Mouse (Mus musculus): ENCODE measurements around the gene Art4.

The Art4 gene

DNA sequence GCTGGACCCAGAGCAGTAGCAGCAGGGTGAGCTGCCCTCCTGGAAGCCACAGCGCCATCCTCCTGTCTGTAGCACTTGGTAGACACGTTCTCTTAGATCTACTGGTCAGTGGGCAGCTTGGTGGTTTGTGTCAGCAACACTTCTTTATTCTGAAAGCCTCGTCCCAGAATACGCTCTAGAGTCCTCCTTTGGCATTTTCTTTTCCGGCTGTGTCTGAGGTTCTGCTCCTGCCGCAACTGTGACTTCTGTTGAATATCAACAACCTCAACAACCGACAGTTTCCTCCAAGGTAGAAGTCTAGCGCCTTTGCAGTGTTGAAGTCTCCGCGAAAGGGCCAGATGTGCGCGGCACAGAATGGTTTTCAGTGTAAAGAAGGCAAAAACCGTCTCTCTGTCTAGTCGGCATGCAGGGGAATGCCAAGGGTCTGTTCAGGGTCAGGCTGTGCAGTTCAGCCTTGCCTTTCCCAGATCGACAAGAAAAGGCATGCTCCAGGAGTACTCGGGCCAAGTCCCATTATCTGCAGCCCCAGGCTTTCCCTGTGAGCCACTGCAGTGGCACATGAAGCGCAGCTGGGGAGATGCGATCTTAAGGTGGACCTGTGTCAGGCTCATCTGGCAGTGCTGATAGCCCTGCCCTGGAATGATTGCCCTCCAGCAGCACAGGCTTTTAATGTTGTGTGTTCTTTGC is at the start of gene Art4:
TSS of gene Art4 (minus strand) at position 548 of the 687 bp plus-strand sequence.
- WGBS = 74% methylated on average over 18 of the region's 18 CpGs

DNA sequence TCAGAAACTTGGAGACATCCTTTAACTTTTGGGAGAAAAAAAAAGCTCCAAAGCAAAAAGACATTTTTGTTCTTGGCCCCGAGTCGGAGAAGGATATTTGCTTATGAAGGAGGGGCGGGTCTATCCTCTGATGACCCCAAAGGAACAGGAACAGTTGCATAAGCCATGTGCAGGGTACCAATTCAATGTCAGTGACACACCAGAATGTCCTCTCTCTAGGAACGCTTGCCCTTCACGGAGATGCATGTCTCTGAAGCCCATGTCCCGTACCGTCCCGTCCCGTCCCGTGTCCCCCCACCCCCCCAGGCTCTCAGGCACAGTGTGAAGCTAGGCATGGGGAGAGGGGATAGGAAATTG is 49.4 kb upstream of the Art4 start:
- WGBS = 58% methylated on average over 10 of the region's 10 CpGs

DNA sequence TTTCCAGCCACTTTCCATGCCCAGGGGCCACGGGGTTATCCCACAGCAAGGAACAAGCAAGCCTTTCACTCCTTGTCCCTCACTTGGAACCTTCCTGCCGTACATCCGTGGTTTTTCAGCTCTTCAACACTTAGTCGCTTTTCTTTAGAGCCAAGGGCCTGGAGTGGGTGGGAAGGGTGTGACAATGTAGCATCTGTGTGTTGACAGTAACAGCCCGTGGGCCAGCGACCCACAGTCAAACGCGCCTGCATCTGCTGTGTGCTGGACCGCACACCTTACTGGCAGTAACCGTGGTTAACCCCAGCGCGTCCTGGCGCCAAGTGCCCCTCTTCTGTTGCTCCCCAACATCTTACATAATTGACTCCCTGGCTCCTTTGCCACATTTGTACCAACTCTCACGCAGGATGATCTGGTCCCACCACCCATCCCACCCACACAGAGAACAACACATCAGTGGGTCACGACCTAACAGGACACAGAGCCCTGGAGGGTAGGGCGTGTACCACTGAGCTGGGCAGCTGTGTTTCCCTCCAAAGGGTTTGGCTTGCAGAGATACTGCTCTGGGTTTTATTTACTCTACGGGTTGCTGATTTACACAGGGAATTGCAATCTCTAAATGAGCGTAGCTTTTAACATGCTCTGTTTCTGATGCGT is 48.9 kb upstream of the Art4 start:
- WGBS = 51% methylated on average over 19 of the region's 19 CpGs

DNA sequence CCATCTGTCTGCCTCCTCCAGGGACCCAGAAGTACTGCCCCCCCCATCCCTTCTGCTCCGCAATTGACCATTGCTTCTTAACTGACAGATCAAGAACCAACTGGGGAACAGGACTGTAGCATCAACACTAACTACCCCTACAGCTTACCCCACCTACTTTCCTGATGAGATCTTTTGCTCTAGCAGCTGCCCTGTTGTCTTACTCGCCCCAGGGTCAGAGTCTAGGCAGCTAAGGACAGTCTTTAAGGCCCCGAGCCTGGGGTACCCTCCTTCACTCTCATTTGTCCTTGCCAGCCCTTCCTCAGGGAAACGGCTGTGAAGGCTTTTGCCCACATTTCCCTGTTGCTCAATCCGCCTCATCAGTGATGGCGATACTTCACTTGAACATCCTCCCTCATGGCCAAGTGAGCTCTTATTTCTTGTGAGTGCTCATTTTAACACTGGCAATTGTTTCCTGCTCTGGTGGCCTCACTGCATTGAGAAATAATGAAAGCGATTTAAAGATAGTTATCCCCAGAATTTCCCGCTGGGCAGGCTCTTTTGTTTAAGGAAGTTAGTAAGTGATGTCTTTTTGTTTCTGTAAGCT is 46.4 kb upstream of the Art4 start:
- 75% methylated on average over 8 of the region's 8 CpGs for WGBS

DNA sequence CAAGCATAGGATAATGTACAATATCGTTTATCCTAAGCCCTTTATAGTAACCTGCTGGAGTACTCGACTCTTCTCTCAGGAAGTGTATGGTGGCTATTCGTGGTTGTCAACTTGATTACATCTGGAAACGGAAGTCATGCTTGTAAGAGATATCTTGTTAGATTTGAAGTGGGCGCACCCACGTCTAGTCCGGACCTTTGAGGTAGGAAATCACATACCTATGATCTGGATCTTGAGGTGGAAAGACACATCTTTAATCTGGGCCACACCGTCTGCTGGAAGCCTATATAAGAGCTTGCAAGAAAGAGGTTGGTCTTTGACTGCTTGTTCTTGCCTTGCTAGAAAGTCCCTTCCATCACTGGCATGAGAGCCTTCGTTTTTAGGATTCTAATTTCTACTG is 45.0 kb upstream of the Art4 start:
- 93% methylated on average over 9 of the region's 9 CpGs for whole genome bisulfite sequencing

DNA sequence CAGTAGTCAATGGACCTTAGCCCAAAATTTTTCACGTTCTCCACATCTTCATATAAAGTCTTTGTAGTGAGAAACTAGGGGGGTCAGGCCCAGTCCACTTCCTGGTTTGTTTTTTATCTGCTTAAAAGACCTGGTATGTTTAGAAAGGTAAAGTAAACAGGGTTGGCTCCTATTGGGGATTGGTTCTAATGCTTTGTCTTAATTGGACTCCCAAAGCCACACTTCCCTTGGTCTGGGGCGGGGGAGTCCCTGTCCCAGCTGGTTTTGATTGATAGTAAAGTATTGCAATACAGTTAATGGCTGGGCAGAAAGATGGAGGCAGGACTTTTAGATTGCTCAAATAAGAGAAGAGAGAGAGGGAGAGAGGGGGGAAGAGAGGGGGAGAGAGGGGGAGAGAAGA is 43.5 kb upstream of the Art4 start:
- 83% methylated on average over 2 of the region's 2 CpGs for WGBS

DNA sequence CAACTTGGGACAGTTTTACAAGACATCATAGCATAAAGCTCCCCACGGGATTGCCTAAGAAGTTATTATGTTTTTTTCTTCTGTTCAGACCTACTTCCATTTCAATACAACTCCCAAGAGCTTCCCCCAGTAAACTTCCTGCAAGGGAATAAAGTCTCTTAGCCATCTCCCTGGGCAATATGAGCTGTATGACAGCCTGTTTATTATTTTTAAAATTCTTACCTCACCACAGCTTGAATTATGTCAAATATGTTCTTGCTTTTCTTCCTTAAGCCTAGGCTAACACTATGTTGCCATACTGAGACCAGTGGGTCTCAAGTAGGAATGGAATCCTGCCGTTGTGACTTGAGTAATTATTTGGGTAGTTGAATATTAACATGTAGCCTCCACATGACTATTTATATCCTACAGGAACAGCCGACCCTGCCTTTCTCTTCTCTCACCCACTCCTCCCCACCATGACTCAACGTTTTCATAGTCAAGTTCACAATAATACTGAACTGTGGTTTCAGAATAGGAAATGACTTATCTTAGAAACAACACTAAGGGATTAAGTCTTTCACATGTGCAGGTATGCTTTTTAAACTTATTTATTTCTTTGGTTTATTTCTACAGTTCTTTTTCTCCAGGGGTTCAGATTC is 43.0 kb upstream of the Art4 start:
- 57% methylated on average over 4 of the region's 4 CpGs for WGBS

DNA sequence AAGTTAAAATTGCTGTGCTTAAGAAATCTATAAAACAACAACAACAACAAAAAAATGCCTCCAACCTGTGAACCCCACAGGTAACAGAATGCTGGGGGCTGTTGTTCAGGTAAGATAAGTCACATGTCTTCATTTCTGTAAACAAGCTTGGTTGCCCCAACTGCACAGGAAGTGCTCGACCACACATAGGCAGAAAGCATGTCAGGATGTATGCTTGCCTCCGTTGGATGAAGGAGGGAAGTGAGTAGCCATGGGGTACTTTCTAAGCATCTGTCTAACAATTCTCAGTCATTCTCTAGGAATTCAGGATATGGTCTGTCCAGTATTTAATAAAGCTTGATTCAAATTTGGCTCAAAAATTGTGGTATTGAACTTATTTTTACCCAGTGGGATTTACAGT is 41.4 kb upstream of the Art4 start:
- 92% methylated on average over 2 of the region's 2 CpGs for WGBS

DNA sequence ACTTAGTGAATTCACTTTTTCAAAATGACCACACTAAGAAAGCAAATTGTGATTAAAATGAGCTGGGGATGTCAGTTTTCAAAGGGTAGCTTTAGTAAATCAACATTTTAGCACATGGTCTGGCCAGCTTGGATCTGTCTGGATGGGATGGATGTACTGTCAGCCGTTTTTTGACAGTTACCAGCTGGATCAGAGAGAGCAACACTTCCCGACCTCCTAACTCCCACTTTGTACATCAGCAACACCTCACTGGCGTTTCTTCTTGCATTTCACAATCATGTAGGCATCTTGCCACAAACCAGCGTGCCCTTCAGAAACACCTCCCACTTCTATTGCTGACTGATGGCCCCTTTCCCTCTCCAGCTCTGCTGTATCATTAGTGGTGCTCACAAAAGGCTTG is 40.7 kb upstream of the Art4 start:
- 56% methylated on average over 4 of the region's 4 CpGs for WGBS

DNA sequence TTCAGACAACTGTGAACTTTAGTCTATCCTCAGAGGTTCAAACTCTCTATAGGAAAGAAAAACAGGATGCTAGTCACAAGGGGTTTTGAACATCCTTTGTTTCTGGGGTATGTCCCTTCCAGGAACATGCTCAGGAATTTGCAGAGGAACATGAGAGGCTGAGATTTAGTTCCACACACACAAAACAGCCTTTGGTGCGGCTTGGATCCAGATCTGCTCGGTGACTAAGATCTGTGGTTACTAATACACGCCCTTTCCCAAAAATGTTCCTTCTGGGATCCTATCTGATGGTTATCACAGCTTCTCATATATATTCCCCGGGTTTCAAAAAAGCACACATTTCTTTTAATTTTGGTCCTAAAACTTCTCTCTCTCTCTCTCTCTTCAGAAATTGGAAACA is 40.3 kb upstream of the Art4 start:
- 54% methylated on average over 4 of the region's 4 CpGs for WGBS

DNA sequence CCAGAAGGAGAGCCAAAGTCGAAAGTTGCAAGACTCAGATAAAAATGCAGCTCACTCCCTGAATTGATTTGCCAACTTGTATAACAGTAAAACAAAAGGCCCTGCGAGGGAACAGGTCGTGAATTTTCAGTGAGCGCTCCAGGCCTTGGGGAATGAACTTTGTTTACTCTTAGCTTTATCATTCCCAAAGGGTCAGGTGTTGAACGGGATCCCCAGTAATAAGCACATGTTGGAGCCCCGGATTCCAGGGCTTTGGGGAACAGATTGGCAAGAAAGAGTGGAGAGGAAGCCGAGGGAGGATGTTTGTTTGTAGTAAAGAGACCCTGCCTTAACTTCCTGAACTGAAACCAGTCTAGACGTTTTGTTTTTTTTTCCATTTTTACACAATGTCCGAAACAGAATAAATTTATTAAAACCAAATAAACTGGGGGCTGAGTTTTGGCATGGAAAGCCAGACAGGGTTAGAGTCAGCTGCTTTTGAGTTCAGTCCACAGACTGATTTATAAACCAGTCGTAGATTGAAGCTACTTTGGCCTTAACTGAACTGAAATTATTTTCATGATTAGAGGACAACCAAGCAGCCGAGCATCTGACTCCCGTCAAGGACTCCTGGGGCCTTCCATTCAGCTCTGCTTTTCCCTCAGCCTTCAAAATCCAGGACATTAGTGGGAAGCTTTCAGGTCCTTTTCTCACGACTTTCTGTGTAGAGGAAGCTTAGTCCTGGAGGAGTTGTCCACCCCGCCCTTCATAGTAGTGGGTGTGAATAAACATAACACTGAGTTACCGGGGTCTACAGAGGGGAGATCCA is 37.2 kb upstream of the Art4 start:
- 63% methylated on average over 15 of the region's 15 CpGs for WGBS

DNA sequence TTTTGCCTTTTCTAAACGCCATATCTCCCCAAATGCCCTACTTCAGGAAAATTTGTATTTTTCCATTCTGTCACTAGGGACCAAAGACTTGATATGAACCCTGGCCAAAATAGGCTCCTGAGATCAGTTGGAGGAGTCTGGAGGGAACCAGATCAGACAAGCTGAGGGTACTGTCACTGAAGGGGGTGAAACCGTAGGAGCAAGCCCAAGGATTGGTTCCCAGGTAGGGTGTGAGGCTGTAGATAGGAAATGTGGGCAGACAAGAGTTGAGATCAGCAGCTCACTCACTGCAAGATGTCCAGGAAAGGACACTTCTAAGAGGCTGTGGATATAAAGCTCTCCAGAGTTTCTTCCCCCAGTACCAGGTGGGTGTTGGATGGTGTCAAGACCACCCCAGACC is 34.5 kb upstream of the Art4 start:
- 81% methylated on average over 2 of the region's 2 CpGs for WGBS

DNA sequence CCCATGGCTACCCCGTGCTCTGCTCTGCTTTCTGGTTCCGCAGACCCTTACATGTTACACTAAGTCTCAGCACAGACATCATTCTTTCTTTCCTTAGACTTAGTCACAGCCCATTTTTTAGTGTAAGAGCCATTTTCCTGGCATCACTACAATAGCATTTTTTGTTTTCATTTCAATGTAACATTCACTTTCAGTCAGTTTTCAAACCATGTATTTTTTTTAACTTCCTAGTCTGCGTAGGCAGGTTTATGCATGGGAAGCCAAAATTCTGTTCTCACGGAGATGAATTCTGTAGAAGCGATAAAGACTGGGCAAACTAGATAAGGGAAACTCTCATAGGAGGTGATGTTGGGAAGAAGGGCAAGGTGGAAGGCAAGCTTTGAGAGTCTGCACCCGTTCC is 32.0 kb upstream of the Art4 start:
- WGBS = 58% methylated on average over 6 of the region's 6 CpGs

DNA sequence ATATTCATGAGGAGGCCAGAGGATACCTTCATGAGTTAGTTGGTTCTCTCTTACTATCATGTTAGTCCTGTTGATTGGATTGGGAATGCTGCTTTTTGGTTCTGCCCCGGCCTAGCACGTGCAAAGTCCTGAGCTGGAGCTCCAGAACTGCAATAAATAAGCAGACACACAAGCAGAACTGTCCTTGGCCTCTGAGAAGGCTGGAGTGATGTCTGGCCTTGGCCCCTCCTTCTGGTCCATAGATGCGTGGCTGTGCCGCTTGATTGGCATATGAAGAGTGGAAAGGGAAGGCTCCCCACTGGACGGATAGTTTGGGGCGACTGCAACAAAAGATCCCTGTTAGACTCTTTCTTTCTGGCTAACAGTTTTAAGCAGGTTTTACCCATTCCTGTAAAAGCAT is 31.5 kb upstream of the Art4 start:
- 85% methylated on average over 6 of the region's 6 CpGs for WGBS

DNA sequence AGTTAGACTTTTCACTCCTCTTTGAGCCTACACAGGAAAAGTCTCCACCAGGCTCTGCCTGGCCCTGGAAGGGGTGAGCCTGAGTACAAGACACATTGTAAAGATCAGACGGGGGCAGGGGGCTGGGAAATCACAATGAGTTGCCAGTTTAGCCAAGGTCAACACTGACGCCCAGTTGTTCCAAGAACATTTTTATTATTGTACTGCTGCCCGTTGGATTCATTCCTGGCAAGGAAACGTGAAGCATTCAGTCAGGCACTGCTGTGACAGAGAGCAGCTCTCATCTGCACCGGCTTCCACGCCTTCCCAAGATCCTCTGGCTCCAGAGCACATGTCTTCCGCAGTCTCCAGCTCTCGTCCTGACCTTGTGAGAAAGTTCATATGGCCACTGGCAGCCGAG is 30.3 kb upstream of the Art4 start:
- 55% methylated on average over 9 of the region's 9 CpGs for WGBS

DNA sequence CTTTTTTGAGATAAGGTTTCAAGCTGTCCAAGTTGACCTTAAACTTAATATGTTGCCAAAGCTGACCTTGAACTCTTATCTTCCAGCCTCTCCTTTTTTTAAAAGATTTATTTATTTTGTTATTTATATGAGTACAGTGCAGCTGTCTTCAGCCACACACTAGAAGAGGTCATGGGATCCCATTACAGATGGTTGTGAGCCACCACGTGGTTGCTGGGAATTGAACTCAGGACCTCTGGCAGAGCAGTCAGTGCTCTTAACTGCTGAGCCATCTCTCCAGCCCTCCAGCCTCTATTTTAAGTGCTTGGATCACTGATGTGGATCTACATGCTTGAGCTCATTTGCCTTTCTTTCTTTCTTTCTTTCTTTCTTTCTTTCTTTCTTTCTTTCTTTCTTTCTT is 27.2 kb upstream of the Art4 start:
- 66% methylated on average over 1 of the region's 1 CpGs for WGBS

DNA sequence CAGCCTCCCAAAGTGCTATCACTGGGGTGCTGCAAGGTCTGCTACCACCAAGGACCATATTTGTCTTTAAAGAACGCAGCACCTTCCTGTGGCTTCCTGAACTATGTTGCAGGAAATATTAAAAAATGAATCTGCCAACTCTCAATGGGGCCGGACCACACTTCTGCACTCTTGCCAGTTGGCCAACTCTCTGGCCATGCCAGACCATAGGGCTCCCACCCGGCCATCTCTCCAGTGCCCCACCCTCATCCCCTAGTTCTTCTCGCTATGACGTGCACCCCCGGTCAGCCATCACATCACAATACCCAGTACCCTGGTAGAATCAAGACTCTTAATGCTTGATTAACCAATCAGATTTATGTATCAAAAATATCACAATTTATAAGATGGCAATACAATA is 26.4 kb upstream of the Art4 start:
- 95% methylated on average over 6 of the region's 6 CpGs for WGBS

DNA sequence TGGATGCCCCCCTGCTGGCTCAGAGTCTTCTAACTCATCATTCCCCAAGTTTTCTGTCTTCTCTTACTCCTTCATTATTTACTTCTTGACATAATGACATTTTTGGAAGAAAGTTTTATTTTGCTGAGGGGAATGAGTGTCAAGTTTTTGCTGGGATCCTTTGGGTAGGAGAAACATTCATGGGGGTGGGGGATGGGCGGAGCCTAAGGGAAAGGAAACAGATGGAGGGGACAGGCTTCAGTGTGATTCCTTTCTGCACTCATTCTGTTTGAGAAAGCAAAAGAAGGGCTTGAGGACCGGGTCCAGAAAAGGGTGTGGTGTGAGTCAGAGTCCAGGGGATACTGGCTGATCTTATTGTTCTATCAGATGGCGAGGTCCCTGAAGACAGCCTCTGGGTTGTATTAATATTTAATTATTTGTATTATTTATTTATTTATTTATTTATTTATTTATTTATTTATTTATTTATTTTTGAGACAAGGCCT is 25.9 kb upstream of the Art4 start:
- WGBS = 85% methylated on average over 3 of the region's 3 CpGs

DNA sequence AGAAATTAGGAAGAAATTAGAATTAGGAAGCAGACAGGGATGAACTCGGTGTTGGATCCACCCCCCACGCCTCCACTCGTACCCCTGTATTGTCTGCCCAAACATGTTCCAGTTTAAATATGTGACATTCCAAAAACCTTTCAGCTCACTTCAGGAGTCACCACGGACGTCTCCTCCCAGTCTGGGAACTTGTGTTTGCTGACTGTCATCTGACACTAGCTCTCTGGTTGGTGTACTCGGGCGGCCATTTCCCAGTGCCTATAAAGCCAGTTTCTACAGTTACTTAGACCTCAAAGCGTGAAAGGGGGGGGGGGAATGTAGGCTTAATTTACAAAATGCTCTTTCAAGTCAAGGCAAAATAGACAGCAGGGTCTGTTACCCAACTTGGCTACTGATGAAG is 24.1 kb upstream of the Art4 start:
- 84% methylated on average over 8 of the region's 8 CpGs for WGBS

DNA sequence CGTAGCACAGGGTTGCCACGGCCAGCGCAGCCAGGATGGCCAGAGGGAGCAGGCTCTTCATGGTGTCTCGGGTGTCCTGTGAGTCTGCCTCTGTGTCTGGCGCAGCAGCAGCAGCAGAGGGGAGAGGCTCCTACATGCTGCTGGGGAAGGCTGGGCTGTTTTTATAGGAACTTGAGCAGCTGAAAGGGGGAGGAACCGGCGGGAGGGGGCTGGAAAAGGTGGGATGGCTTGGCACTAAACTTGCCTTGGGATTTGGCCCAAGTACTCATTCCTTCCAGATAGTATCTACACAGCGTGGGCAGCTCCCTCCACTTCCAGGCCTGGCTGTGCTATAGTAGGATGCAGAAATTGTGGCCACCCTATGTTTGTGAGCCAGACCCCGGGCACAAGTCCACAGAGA is 18.1 kb upstream of the Art4 start, which contains the start of gene Mgp:
TSS of gene Mgp (minus strand) at position 154 of the 400 bp plus-strand sequence.
- WGBS = 34% methylated on average over 9 of the region's 9 CpGs

DNA sequence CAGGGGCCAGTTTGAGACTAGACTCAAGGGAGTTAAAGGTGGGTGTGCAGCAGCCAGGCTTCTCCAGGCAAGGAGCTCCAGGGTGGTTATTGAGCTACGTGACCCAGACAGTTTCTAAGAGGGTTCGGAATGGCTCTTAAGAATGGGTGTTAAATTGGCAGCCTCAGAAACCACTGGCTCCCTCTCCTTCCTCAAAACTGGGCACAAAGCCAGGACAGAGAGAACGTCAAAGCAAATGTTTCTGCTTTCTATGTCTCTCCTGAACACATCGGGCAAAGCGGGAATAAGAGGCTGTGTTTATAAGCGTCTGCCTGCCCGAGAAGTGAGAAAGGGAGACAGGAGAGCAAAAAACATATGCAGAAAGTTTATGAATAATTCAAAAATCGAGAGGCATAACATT is 17.1 kb upstream of the Art4 start:
- WGBS = 19% methylated on average over 8 of the region's 8 CpGs

DNA sequence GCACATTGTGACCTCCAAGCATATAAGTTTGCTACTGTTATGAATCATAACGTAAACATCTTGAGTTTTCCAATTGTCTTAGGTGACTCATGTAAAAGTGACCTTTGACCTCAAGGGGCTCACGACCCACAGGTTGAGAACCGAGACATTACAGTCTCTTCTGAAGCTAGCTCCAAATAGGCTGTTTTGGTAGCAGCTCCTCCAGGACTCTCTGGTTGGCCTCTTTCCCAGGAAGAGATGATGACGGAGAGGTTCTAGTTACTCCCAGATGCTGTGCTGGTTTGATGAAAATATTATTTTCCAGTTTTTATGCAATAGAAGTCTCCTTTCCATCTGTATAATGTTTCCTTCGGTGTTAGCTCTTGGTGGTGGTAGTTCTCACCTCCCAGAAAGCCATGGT is 11.4 kb upstream of the Art4 start:
- WGBS = 65% methylated on average over 5 of the region's 5 CpGs
